Mouse (Mus musculus): ENCODE results near the gene Olfr322.

GRCm38 (mm10) chr11:58614526-58614925 lies 44.1 kb upstream of the Olfr322 start:
- TF ChIP-seq EP300 (IDR thresholded peaks at IDR 0.05; ENCODE audit: insufficient read depth, low read depth, low read length) = no peak
- TF ChIP-seq POLR2A (IDR thresholded peaks at IDR 0.05; ENCODE audit: insufficient read depth, low read depth, low read length) = no peak
- TF ChIP-seq CTCF (IDR thresholded peaks at IDR 0.05) = no peak
